Mouse (Mus musculus): Measurements from ENCODE around the gene Dus2.
A peak's percentile ranks its signal among the peaks of the same experiment; 100 is the strongest.

DNA sequence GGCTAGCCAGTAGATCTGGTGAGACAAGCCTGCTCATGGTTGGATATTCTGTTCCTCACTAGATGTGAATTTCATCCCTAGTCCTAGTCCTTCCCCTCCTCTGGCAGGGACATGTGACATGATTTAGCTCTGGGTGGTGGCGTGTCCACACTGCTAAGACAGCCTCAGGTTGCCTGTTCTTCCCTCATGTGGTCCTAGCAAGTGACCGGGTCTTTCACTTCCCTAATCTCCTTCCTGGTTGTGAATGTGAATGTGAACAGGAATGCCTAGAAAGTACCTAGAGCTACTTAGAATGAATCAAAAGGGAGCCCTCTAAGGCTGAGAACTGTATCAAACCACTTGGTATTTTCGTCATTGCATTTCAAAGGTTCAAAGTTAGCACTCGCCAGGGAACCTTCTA, 48.5 kb downstream of the Dus2 start:
- TF ChIP-seq CTCF (conservative IDR thresholded peaks at IDR 0.05 in 1 of 2, IDR thresholded peaks at IDR 0.05 in 1 of 2; ENCODE audit: low read depth in 2 of 2, low read length in 2 of 2) = no peak
- no peak for TF ChIP-seq POLR2A (IDR thresholded peaks at IDR 0.05; ENCODE audit: low read depth, low read length)
- peak; percentile 38 for TF ChIP-seq USF1 (IDR thresholded peaks at IDR 0.05; ENCODE audit: low read depth, low read length)
- TF ChIP-seq TCF12 (IDR thresholded peaks at IDR 0.05; ENCODE audit: low read depth, low read length) = 0 out of 2 replicates have a peak, but pooled peaks have one; percentile 14
- TF ChIP-seq BHLHE40 (IDR thresholded peaks at IDR 0.05; ENCODE audit: low read depth, low read length) = peak; percentile 78
- no peak for TF ChIP-seq HCFC1 (IDR thresholded peaks at IDR 0.05; ENCODE audit: low read depth, low read length)
- TF ChIP-seq NRF1 (IDR thresholded peaks at IDR 0.05; ENCODE audit: low read depth, low read length) = no peak
- TF ChIP-seq MYC (IDR thresholded peaks at IDR 0.05; ENCODE audit: low read depth, low read length) = peak; percentile 86; the same call in 1 of the 2 replicates

Measured in CH12.LX (cell line).